Mouse (Mus musculus): ENCODE measurements around the gene Npc2.

The Npc2 gene

DNA sequence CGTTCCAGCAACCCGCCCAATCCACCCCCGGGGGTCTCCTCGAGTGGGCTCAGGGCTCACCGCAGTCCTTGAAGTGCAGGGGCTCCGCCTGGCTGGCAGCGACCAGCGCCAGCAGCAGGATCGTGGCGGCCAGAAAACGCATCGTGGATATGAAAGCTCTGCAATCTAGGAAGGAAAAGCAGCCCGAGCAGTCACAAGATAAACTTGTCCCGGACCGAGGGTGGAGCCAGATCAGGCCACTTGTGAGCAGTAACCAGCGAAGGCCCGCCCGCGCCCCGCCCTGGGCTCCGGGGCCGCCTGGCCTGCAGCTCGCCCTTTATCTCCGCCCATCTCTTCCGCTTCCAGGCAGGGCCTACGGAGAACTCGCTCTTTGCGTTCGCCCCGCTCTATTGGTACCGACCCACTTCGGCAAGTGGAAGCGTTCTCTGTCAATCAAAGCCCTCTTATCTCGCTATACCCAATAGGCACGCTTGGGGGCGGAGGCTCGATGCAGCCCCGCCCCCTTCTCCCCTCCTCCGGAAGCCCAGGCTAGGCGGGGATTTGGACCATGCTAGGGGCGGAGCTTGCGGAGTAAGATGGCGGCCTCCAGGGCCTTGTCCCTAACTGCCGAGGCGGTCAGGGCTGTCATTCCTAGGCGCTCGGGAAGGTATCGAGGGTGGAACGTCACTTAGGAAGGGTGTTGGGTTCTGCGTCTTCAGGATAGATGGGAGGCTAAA lies at the start of gene Npc2, which contains the start of gene Isca2:
Gene Npc2 (minus strand): TSS at position 427 of the 716 bp plus-strand sequence.
Gene Isca2 (plus strand): TSS at position 526 of the 716 bp plus-strand sequence.
- in situ Hi-C loops (cut with MboI, MseI), result no loop called here

DNA sequence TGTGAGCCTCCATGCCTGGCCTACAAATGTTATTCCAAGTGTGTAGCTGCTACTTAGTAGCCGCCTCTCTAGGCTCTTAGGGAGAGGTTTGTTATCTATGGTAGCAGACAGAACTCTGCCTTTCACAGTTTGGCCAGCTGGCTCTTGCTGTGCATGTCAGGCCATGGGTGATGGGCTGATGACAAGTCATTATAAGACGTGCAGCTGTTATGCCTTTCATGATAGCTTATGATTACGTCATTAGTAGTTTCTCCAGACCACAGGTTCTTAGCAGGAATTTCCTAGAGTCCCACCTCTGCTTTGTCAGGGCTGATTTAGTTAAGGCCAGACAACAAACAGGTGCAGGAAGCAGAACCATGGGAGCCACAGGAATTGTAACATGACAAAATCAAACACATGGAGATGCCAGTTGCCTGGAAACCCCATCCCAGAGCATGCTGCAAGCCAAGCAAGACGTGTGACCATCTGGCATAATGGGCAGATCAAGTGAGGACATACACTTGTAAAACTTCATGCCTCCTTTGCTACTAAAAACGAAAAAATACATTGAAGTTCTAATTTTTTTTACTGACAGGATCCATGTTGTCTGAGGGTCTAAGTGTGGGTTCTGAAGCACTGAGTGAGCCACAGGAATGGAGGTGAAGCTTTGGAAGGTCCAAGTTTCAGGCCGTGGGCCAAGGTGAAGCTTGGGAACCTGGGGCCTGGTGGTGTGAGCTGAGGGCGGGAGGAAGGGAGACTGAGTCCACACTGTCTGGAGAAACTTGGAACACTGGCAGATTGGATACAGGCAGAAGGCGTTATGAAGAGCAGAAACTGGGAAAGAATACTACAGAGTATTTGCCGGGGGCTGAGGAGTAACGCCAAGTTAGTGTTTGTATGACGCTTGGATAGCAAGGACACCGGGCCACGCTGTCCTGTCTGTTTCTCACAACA lies 46.5 kb upstream of the Npc2 start:
- in situ Hi-C loops (cut with MboI, MseI), result no loop called here

DNA sequence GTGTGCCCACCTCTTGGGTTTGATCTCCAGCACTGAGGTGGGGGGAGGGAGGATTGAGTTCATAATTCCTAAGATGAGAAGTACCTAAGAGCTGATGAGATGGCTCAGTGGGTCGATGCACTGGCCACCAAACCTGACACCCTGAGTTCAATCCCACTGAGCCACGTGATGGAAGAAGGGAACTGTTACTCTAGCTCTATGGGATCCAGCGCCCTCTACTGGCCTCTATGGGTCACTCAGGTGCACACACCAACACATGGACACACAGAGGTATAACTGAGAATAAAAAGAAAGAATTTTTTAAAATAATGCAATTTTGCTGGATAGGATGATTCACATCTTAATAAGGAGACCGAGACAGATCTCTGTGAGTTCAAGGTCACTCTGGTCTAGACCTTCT lies 45.5 kb upstream of the Npc2 start:
- in situ Hi-C loops (cut with MboI, MseI), result no loop called here

DNA sequence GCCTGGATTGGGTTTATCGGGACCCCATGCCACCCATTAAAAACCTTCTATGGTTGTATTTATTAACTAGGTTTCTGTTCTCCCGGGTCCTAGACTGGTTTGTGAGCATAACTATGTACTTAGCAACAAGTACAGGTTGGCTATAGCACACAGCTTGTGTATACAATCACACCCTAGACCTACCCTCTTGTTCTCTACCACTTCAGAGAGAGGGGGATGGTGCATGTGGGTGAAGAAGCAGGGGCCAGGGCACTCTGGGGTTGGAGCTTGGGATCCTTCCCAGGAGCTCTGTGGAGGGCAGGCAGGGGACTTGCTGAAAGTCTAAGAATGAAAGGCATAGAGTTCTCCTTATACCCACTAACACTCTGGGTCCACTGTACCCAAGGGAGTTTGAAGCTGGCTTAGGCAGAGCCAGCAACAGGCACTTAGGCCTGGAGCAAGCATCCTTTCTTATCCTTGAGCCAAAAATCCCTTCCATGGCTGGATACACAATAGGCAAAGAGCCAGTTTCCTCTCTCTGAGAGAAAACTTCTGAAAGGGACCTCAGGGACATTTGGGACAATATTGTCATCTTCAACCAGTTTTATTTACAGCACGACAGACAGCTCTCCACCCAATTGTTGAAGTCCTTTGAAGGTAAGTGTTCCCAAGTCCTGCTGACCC lies 41.8 kb upstream of the Npc2 start:
- in situ Hi-C loops (cut with MboI, MseI), result no loop called here

DNA sequence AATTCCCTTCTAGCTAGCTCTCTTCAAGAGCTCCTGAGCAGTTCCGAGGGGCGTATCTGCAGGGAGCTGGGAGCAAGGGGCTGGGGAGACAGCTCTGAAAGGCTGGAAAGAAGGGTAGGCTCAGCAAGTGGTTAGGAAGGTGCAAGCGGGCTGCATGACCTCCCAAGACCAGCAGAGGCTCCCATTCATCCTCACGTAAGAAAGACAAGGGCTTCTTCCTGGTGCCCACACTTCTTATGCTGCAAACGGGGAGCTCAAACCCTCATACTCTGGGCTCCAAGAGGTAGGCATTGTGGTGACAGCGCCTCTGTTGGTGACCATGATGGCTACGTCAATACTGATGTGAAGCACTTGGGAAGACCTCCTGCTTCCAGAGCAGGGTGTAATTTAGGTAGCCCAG lies 40.8 kb upstream of the Npc2 start:
- in situ Hi-C loops (cut with MboI, MseI), result no loop called here

DNA sequence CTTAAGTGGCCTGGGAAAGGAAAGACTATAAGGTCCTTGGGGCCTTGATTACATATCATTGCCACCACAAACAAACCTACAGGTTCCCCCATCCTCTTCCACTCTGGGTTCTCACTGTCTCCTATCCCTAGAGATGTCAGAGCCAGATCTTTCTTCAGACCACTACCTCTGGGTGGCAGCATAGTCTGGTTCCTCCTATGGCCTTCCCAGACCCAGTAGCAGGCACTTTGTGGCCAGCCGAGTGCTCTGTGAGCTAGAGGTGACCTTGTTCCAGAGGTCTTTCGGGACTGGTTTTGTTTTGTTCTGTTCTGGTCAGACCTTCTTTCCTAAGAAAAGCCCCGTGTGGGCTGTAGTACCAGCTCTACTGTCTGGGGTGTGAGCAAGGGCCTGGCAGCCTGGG lies 39.1 kb upstream of the Npc2 start:
- in situ Hi-C loops (cut with MboI, MseI), result no loop called here

DNA sequence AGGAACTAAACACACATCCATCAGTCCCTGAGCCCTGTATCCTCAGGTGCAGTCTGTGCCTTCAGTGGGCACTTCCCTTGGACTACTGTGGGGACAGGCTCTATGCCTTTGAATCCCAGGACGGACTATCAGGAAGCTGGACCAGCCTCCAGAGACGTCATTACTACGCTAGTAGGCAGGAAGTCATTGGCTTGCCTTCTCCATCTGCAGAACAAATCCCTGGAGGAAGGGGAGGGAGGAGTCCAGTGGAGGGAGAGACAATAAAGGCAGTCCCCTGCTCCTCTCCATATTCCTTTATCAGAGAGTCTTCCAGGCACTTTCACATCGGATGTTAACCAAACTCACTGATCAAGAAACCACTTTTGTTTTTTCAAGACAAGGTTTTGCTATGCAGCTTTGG lies 38.6 kb upstream of the Npc2 start:
- in situ Hi-C loops (cut with MboI, MseI), result no loop called here

DNA sequence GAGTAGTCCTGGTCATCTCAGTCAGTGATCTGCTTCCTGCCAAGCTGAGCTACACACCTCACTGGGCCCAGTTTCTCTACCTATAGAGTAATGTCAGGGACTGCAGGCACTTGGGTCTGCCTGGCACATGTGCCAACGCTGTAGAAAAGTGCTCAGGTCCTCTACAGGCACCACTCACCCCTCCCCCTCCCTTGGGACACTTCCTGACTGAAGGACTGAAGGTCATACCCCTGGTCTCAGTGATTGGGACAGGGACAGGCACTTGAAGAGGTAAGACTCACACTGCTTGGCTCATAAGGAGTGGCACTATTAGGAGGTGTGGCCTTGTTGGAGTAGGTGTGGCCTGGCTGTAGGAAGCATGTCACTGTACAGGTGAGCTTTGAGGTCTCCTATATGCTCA lies 37.9 kb upstream of the Npc2 start:
- in situ Hi-C loops (cut with MboI, MseI), result no loop called here

DNA sequence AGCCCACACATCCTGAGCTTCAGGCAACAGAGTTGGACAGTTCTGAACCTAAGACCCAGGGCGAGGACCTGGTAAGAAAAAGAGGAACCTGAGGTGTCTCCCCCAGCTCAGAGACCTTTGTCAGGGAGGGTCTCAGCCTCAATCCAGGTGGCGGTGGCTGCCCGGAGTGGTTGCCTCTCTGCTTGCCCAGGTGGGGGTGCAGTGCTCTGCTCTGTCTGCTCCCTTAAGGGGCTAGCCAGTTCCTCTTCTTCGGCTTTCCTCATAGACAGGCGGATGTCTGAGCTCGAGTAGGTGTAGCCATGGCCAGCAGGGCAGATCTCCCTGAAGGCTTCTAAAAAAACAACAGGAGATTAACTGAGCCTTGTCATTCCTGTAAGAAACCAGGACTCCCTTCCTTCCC lies 36.1 kb upstream of the Npc2 start:
- in situ Hi-C loops (cut with MboI, MseI), result no loop called here

DNA sequence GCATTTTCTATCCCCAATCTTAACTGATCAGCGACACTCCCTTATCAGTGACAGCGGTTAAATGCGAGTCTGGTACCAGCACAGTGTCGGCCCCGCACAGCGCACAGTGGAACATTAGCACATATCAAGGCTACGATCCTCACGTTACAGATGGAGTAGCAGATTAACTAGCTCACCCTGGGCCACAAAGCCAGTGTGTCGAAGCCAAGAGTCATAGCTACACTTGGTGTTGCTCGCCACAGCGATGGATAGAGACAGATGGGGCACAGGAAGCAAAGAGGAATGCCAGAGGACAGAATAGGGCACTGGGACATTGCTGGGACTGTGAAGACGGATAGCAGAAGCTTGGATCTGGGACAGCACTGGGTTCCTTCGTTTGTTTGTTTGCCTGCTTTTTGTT lies 34.4 kb upstream of the Npc2 start:
- in situ Hi-C loops (cut with MboI, MseI), result no loop called here

DNA sequence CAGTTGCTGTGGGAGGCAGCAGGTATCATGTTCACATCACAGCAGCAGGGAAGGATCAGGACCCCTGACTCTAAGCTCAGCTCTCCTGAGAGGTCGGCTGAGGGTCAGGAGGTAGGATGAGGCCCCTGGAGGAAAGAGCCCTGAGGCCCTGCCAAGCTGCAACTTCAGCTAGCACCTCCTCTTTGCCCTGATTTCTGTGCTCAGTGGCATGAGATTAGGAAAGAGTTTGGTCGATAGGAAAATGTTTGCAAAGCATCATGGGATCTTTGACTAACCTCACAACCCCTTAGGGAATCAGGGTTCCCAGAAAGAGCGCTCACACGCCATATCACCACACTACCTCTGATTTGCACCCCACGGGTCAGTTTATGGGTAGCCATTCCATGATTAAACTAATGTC lies 33.8 kb upstream of the Npc2 start:
- in situ Hi-C loops (cut with MboI, MseI), result no loop called here

DNA sequence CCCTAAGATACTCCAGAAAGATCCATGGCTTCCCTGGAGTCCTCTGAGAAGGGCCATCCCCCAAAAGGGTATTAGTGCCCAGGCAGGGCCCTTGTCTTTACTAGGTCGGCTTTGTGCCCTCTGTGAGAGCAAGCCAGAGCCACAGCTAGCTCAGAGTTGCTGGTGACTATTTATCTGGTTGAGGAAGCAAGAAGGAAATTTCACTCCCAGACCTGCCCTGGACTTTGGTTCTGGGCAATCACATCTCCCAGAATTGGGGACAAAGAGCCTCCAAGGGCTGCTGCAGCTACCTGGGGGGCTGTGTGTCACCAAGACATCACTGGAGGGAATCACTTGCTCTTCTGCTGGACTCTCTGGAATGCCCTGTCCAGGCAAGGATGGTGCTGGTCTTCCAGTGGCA lies 33.1 kb upstream of the Npc2 start:
- in situ Hi-C loops (cut with MboI, MseI), result no loop called here

DNA sequence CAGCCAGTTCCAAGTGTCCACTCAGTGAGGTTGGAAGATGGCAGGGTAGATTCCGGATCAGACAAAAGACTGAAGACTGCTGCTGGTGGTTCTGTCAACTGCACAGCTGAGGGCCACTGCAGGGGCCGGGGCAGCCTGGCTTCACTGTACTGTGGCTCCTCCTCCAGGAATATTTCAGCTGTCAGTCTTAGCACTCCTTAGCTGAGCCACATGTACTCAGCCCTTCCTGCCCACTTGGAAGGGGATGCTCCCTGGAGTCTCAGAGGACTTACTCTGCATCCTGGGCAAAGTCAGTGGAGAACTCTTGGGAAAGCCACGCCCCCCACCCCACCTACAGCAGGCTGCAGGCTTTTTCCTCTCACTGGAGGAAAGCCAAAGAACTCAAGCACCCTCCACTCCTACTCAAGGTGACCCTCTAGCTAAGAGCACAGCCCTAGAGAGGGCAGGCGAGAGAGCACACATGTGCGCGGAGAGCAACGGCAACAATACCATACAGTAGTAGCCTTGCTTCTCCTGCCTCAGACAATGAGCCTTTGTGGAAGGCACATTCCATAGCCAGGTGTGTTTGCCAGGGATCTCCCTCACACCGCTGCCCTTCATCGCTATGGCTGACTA lies 32.4 kb upstream of the Npc2 start:
- in situ Hi-C loops (cut with MboI, MseI), result no loop called here

DNA sequence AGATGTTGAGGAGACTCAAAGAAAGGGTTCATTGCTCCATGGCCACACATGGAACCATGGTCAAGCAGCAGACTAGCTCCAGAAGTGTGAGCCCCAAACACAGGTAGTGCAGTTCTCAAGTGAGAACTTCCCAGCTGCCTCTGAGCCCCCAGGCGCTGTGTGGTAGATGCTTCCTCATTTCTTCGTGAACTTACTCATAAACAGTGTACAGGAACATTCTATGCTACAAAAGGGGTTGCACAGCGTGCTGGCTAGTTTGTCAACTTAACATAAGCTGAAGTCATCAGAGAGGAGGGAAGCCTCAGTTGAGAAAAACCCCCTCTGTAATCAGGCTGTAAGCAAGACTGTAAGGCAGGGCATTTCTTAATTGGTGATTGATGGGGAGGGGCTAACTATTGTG lies 29.7 kb upstream of the Npc2 start:
- in situ Hi-C loops (cut with MboI, MseI), result no loop called here

DNA sequence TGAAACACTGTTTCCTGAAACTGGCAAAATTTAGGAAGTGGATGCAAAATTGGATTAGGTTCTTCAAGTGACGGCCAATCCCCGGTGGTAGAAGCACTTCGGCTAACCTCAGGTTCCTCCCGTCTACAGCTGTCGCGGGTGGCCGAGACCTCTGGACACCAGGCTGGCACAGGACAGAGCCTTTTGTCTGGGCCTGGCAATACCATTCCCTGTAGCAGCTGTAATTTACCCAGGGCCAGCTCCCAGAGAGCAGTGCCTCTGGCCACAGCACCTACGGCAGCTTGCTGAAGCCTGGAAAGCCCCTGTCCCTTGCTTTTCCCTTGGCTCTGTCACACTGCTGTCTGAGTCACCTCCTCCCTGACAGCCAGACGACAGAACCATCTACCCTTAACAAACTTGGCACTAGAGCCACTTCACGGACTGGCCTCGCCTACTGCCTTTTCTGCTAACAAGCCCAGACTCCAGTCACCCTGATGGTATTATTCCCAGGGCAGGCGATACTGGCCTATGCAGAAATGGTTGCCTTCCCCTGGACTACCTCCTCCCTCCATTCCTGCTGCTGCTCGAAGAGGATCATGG lies 28.7 kb upstream of the Npc2 start:
- in situ Hi-C loops (cut with MboI, MseI), result no loop called here

DNA sequence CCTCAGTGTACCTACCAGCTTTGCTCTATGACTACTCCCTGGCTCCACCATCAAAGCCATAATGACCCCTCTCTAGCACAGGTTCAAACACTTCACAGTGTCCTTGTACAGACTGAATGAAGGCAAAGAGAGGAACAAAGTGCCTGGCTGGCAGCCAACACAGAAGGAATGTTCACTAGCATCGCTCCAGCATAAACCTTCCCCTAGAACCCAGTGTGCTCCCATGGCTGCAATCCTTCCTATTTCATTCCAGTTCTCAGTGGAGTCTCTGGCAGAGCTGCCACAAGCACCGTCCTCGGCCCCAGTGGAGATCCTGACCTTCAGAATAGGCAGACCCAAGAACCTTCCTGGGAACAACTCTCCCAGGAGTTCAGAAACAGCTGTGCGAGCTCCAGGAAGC lies 27.5 kb upstream of the Npc2 start:
- in situ Hi-C loops (cut with MboI, MseI), result no loop called here

DNA sequence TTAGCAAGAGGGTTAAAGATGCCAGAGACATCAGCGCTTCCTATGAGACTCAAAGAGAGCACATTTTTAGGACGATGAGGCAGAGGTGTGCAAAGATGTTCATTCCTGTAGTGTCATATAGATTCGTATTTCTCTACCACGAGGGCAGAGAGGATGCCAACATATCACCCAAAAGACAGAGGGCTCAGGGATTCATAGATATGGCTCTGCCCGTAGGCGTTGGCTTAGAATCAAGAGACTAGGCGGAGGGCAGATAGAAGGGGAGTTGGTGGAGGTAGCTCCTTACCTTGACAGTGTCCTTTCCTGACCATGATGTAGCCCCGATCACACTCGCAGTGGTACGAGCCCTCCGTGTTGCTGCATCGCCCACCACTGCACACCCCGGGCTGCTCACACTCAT lies 26.1 kb upstream of the Npc2 start:
- in situ Hi-C loops (cut with MboI, MseI), result no loop called here

DNA sequence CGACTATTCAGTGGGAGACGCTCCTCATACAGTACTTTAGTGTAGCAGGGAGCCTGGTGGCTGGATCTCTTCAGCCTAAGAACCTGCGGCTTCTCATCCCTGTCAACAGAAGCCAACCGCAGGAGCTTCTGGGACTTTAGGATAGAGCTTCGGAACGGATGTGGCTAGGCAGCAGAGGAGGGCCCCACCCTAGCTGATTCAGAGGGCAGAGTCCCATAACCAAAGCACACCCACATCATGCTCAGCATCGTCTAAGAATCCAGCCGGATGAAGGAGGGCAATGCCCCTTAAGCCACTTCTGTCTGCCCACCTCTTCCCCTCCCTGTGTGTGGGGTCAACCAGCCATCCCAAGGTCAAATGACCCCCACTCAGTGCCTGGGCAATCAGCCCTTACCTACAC lies 21.7 kb upstream of the Npc2 start:
- in situ Hi-C loops (cut with MboI, MseI), result no loop called here

DNA sequence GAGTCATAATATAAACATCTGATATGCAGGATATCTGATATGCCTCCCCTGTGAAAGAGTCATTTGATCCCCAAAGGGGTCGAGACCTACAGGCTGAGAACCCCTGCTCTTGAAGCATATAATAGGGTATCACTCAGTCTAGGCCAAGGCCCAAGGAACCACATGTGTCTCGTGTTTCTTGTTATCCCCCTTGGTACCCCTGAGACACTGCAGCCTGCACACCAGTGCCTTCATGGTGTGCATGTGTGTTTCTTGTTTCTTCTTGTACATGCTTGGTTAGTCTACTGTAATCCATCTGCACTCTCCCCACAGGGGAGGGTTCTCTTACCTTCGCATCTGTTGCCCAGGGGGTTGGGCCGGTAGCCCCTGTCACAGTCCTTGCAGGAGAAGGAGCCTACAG lies 19.7 kb upstream of the Npc2 start:
- in situ Hi-C loops (cut with MboI, MseI), result no loop called here

DNA sequence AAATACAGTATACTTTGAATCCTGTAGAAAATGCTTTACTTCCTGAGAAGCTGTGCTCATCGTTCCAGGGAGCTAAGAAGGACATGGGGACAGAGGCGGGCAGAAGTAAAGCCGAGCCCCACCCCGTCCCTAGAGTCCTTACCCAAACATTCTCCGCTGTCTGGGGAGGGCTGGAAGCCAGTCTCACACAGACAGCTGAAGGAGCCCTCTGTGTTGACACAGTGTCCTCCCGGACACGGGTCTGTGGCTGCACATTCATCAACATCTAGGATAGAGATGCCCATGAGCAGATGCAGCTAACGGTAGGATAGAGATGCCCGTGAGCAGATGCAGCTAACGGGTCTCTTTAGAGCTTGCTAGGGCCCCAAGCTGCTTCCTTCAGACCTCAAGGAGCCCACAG lies 17.9 kb upstream of the Npc2 start:
- in situ Hi-C loops (cut with MboI, MseI), result no loop called here

DNA sequence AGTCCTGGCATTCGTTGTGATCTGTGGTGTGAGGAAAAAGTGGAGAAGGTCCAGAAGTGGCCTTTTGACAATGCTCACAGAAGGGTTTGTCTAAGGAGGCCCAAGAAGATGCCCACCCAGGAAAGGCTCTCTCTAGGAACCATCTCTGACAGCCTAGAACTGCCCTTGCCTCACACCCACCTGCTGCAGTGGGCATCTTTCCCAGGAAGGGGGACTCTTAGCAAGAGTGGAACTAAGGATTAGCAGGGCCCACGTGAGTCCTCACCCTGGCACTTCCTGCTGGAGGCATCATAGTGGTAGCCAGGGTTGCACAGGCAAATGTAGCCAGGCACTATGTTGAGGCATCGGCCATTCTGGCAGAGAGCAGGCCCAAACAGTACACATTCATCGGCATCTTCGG lies 13.1 kb upstream of the Npc2 start:
- in situ Hi-C loops (cut with MboI, MseI), result loop anchor here (5.0 kb wide), 1 partner anchor 34 kb away; no protein-coding TSS in a partner anchor
